Mouse (Mus musculus): ENCODE measurements around the gene Fam149a.

DNA sequence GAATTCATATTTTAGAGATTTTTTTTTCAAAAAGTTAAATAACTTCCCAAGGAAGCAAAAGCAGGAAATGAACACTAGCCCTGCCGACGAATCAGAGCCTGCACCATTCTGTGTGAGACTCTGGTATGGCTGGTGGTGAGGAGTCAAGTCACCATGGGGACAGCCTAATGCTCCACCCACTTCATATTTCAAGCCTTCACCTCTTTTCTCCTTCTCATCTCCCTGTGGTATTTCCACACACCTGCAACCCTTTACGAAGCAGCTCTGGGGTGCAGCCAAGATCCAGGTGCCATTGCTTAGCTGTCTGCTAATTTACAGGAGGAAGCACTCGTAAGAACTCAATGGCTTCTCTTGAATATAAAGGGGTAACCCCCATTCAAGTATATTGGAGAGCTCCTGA lies 71.1 kb downstream of the Fam149a start:
- TF ChIP-seq GATA1 (IDR thresholded peaks at IDR 0.05; ENCODE audit: low read length) (no peak), TAL1 (IDR thresholded peaks at IDR 0.05; ENCODE audit: low read length) (no peak)

Measured in erythroblast, embryonic 14.5 days (primary cell).